Mouse (Mus musculus): ENCODE data around the gene Magi1.

DNA sequence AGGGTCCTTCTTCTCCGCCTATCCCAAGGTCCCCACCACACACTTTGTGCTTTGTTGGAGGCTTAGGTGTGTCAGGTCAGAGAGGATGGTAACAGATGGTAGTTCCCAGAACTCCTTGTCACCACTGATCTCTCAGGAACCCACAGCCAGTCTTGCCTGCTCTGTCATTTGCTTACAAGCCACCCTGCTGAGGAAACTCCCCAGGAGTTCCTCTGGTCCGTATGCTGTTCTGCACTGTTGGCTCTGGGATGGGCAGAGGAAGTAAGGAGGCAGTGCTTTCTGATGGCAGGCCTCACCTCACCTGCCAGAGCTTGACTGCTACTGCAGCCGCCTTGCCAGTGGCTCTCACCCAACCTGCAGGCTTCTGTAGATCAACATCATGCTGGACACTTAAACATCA lies 147.0 kb downstream of the Magi1 start:
- TF ChIP-seq POLR2A (IDR thresholded peaks at IDR 0.05; ENCODE audit: insufficient read length, low read depth), result no peak
- no peak for TF ChIP-seq REST (IDR thresholded peaks at IDR 0.05; ENCODE audit: insufficient read depth, insufficient read length)
- no peak for TF ChIP-seq TCF12 (IDR thresholded peaks at IDR 0.05; ENCODE audit: insufficient read depth, poor library complexity, severe bottlenecking)

Measured in myocyte (in vitro differentiated cells).